Mouse (Mus musculus) kidney, embryonic 16.5 days (tissue): ENCODE measurements at regions not wholly inside any gene's neighbourhood (a gene's known extent, or its start where the extent isn't known, plus 50 kb on each side); places are given as distances from the start of the nearest gene placed in this dataset.

ENCODE experiments used
- ATAC-seq: fragments of 200-750 bp; cut with Nextera tagmentation; 2 replicates; pipeline ENCODE4 v1.8.0; 2017; ENCODE audit warnings: moderate TSS enrichment; ENCODE audit not compliant: low FRiP score, low TSS enrichment
- H3K27ac ChIP-seq: fragments of 300-500 bp; sonication (generic); 2 replicates; pipeline ENCODE4 v1.5.1; 2014; ENCODE audit warnings: low read length
- H3K27me3 ChIP-seq: fragments of 300-500 bp; sonication (generic); 2 replicates; pipeline ENCODE4 v1.6.1; 2014; ENCODE audit warnings: low read length, control low read depth, mixed read lengths; ENCODE audit not compliant: insufficient read depth
- H3K36me3 ChIP-seq: fragments of 300-500 bp; sonication (generic); 2 replicates; pipeline ENCODE4 v1.6.1; 2014; ENCODE audit warnings: low read length, control low read depth, mixed read lengths; ENCODE audit not compliant: insufficient read depth
- H3K4me1 ChIP-seq: fragments of 300-500 bp; sonication (generic); 2 replicates; pipeline ENCODE4 v1.6.1; 2014; ENCODE audit warnings: low read length, control low read depth, mixed read lengths; ENCODE audit not compliant: insufficient read depth
- H3K4me2 ChIP-seq: fragments of 300-500 bp; sonication (generic); replicated peaks from 2 replicates; pipeline ENCODE4 v1.6.1; 2014; ENCODE audit warnings: low read depth, low read length
- H3K4me3 ChIP-seq: fragments of 300-500 bp; sonication (generic); 2 replicates; pipeline ENCODE4 v1.5.1; 2014; ENCODE audit warnings: mild to moderate bottlenecking, low read length
- H3K9ac ChIP-seq: fragments of 300-500 bp; sonication (generic); replicated peaks from 2 replicates; pipeline ENCODE4 v1.6.1; 2014; ENCODE audit warnings: low read length
- H3K9me3 ChIP-seq: fragments of 300-500 bp; sonication (generic); 2 replicates; pipeline ENCODE4 v1.6.1; 2016; ENCODE audit warnings: low read length, control low read depth
- WGBS: fragments of 180-500 bp; shearing (Covaris S2); extraction: QIAGEN DNeasy Blood & Tissue Kit; methylation state at CpG from one replicate; pipeline ENCODE4 v1.1.7; 2014; 5-methylcytosine and 5-hydroxymethylcytosine counted together

- H3K9me3 ChIP-seq = no peaks in the 10 kb centered on the region
- no peaks in the 10 kb centered on the region for H3K27me3 ChIP-seq
- peaks cover 35% of the 10 kb centered on the region for H3K4me1 ChIP-seq
- H3K27ac ChIP-seq = no peak overlapping the region
- no peaks in the 10 kb centered on the region for H3K36me3 ChIP-seq
- H3K9ac ChIP-seq = no peak overlapping the region
- H3K4me2 ChIP-seq = no peak overlapping the region
- no peak overlapping the region for H3K4me3 ChIP-seq
- 93% methylated on average over 1 of the region's 1 CpGs for WGBS
- no peak for ATAC-seq
These were observed 141.7 kb downstream of the Fam43a start for GRCm38 (mm10) chr16:30741192-30741591.

DNA sequence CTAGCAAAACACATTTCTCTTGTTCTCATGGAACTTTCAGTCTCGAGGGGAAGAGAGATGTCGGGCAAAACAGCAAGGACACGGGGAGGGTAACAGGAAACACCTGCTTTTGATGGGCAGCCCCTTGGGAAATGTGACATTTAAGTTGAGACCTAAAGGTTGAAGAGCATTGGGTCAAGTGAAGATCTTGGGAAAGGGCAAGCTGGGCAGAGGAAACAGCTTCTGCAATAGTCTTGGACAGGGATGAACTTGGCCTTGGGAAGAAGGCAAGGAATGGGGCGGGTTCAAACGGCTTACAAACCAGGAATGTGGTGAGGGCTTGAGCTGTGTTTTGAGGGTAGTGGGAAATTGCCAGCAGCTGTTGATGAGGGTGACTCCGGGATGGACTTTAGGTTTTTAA, 143.0 kb downstream of the Fam43a start:
- 46% methylated on average over 6 of the region's 6 CpGs for WGBS
- H3K9me3 ChIP-seq = no peaks in the 10 kb centered on the region
- H3K27ac ChIP-seq = no peak overlapping the region
- no peak overlapping the region for H3K4me3 ChIP-seq
- H3K4me1 ChIP-seq = peaks cover 36% of the 10 kb centered on the region
- no peak overlapping the region for H3K9ac ChIP-seq
- no peak for ATAC-seq
- no peaks in the 10 kb centered on the region for H3K36me3 ChIP-seq
- no peaks in the 10 kb centered on the region for H3K27me3 ChIP-seq
- no peak overlapping the region for H3K4me2 ChIP-seq

- no peak for ATAC-seq
- WGBS = 41% methylated on average over 4 of the region's 4 CpGs
- no peak overlapping the region for H3K27ac ChIP-seq
These were observed 144.0 kb downstream of the Fam43a start for GRCm38 (mm10) chr16:30743566-30743965.

DNA sequence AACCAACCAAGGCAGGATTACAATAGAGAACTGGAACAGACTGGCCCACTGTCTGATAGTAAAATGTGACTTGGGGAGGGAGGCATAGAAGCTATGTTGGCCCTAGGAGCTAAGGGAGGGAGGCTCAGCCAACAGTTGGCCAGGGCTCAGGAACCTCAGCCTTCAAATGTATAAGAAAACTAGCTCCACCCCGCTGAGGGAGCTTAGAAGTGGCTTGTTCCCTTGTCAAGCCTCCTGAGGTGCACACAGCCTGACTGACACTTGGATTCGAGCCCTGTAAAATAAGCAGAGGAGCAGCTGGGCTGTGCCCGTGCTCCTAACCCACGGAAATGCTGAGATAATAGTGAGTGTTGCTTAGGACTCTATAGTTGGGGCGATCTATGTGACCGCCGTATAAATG, 144.7 kb downstream of the Fam43a start:
- no peaks in the 10 kb centered on the region for H3K9me3 ChIP-seq
- no peak for ATAC-seq
- no peaks in the 10 kb centered on the region for H3K27me3 ChIP-seq
- 66% methylated on average over 7 of the region's 7 CpGs for WGBS
- no peak overlapping the region for H3K4me3 ChIP-seq
- H3K36me3 ChIP-seq = no peaks in the 10 kb centered on the region
- H3K9ac ChIP-seq = no peak overlapping the region
- H3K4me2 ChIP-seq = no peak overlapping the region
- no peak overlapping the region for H3K27ac ChIP-seq
- peaks cover 36% of the 10 kb centered on the region for H3K4me1 ChIP-seq

More at GRCm38 (mm10) chr16:30743566-30743965, 144.0 kb downstream of the Fam43a start:
- Histone ChIP-seq H3K27me3 (no peaks in the 10 kb centered on the region), H3K4me2 (no peak overlapping the region), H3K4me1 (peaks cover 36% of the 10 kb centered on the region), H3K9me3 (no peaks in the 10 kb centered on the region), H3K9ac (no peak overlapping the region), H3K4me3 (no peak overlapping the region), H3K36me3 (no peaks in the 10 kb centered on the region)

DNA sequence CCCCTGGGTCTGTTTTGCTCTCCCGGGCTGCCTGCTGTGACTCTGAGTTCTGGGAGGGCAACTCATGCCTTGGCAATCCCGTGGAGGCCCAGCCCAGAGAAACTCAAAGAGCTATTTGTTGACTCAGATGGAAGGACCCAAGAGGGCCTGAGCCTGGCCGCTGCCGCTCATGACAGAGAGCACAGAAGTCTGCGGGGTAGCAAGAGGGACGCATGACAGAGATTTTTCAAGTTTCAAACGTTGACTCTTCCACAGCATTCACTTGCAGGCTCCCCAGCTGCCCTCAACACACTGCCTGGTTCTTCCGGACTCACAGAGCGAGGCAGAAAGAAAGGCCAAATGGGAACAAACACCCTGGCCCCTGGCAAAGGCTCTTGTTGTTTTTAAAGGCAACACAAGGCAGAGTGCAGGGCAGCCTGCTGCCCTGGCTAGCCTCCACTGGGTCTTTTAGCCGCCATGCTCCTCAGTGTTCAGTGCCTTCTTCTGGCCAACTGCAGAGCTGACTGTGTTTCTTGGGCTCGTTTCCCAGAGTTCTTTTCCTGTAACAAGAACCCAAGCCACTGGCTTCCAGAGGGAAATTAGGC, 146.2 kb downstream of the Fam43a start:
- Histone ChIP-seq H3K4me2 (no peak overlapping the region), H3K36me3 (no peaks in the 10 kb centered on the region), H3K9ac (no peak overlapping the region), H3K9me3 (no peaks in the 10 kb centered on the region), H3K27me3 (no peaks in the 10 kb centered on the region), H3K27ac (peak overlapping the region; percentile 78), H3K4me3 (no peak overlapping the region), H3K4me1 (peaks cover 36% of the 10 kb centered on the region)
- peak; percentile 36; the same call in 1 of the 2 replicates for ATAC-seq
- WGBS = 24% methylated on average over 11 of the region's 11 CpGs

DNA sequence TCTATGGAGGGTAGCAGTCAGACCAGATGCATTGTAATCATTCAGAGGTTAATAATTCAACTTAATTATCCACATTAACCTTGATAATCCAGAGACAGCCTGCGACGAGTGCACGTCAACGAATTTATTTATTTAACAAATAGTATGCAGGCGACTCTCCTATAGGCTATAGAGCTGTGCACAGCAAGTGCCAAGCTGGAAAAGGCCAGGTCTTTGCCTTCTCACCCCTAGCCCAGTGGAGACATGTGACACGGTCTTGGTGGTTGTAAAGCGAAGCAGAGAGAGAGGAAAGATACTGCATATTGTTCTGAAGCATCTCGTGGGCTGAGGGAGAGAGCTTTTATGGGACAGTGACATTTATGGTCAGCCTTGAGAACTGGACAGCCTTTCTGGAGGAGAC, 146.7 kb downstream of the Fam43a start:
- peak; percentile 81 for ATAC-seq
- WGBS = 16% methylated on average over 8 of the region's 8 CpGs
- Histone ChIP-seq H3K9me3 (no peaks in the 10 kb centered on the region), H3K27me3 (no peaks in the 10 kb centered on the region), H3K36me3 (no peaks in the 10 kb centered on the region), H3K4me3 (no peak overlapping the region), H3K4me2 (no peak overlapping the region), H3K9ac (no peak overlapping the region), H3K27ac (no peak overlapping the region), H3K4me1 (peaks cover 36% of the 10 kb centered on the region)

GRCm38 (mm10) chr16:30749841-30750240, 150.3 kb downstream of the Fam43a start:
- no peak overlapping the region for H3K4me2 ChIP-seq
- no peak overlapping the region for H3K9ac ChIP-seq
- H3K36me3 ChIP-seq = no peaks in the 10 kb centered on the region
- WGBS = 70% methylated on average over 3 of the region's 3 CpGs
- H3K9me3 ChIP-seq = no peaks in the 10 kb centered on the region
- H3K4me3 ChIP-seq = no peak overlapping the region
- peaks cover 19% of the 10 kb centered on the region for H3K4me1 ChIP-seq
- no peak for ATAC-seq
- no peak overlapping the region for H3K27ac ChIP-seq
- H3K27me3 ChIP-seq = no peaks in the 10 kb centered on the region

DNA sequence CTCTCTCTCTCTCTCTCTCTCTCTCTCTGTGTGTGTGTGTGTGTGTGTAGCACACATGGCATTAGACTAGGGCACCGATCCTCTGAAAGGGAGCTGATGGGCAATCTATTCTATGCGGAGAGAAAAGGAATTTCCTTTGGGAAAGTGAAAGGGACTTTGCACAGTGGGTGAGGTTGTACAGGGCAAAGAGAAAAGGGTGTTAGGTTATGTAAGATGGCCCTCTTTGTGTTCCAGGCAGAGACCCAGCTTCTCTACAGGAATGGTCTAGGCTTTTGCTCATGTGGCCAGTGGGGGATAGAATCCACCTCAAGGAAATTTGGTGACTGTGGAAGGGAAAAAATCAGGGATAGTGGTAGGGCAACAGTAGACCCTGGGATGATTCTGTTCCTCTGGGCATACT, 156.2 kb downstream of the Fam43a start:
- Histone ChIP-seq H3K4me2 (no peak overlapping the region), H3K27me3 (no peaks in the 10 kb centered on the region), H3K4me1 (no peaks in the 10 kb centered on the region), H3K36me3 (no peaks in the 10 kb centered on the region), H3K27ac (no peak overlapping the region), H3K4me3 (no peak overlapping the region), H3K9me3 (no peaks in the 10 kb centered on the region), H3K9ac (no peak overlapping the region)
- 100% methylated on average over 2 of the region's 2 CpGs for WGBS
- ATAC-seq = no peak

DNA sequence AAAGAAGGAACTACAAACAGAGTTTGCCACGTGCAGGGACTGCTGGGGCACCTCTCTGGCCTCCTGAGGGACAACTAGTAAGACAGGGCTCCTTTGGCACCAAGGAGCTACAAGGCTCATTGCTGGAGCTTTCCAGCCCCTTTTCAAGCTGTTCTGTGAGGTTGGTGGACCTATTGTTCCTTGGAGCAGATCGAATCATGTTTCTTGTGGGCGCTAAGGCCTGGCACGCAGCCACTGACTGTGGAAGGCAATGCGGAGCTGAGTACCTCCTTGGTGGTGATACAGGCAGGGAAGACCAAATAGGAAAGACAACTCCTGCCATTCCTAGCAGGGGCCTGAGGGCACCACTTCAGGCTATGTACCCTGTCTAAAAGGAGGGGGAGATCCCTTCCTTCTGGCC, 157.2 kb downstream of the Fam43a start:
- no peaks in the 10 kb centered on the region for H3K36me3 ChIP-seq
- H3K9me3 ChIP-seq = no peaks in the 10 kb centered on the region
- no peak overlapping the region for H3K4me3 ChIP-seq
- no peak overlapping the region for H3K9ac ChIP-seq
- H3K4me2 ChIP-seq = no peak overlapping the region
- no peak for ATAC-seq
- no peaks in the 10 kb centered on the region for H3K4me1 ChIP-seq
- H3K27ac ChIP-seq = no peak overlapping the region
- no peaks in the 10 kb centered on the region for H3K27me3 ChIP-seq
- 86% methylated on average over 5 of the region's 5 CpGs for WGBS

- Histone ChIP-seq H3K36me3 (no peaks in the 10 kb centered on the region), H3K27ac (no peak overlapping the region), H3K27me3 (no peaks in the 10 kb centered on the region), H3K4me1 (no peaks in the 10 kb centered on the region), H3K4me2 (no peak overlapping the region), H3K9me3 (no peaks in the 10 kb centered on the region), H3K4me3 (no peak overlapping the region), H3K9ac (no peak overlapping the region)
- WGBS = 84% methylated on average over 3 of the region's 3 CpGs
- ATAC-seq = no peak
These were observed 158.0 kb downstream of the Fam43a start for GRCm38 (mm10) chr16:30757556-30757955.
